13 mouse cellular contexts compared by ENCODE assay signal in the genomic region with DNA sequence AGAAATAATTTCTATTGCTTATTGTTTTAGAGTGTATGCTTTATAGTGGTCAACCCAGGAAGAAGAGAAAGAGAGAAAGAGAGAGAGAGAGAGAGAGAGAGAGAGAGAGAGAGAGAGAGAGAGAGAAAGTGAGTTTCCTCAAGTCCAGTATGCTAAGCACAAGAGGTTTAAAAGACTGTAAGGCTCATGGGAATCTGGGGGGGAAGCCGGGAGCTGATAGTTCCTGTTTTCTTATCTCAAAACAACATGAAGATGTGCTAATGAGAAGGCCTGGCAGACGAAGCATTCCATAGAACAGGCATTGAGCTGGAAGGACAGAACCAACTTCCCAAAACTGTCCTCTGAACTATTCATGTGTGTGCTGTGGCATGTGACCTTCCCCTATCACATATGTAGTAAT.
"Had no signal": no experiment of that assay in that cellular context is flagged by ENCODE, and none has a peak within 500 bp of the region (broad histone marks: within the 10 kb centered on the region; RNA-seq: fewer than 3 reads in every experiment).

No protein-coding gene starts in this region.

- H3K4me2 ChIP-seq: lung, embryonic 14.5 days; midbrain, embryonic 12.5 days; neural tube, embryonic 12.5 days; stomach, embryonic 15.5 days had no signal

- DNase-seq: lung, adult 18-20 months; lung, embryonic 14.5 days; lung, postnatal 10 days; midbrain, embryonic 14.5 days; thymus, adult 2 months; thymus, postnatal 25 days; thymus, postnatal 4 days had no signal

- H3K36me3 ChIP-seq: midbrain, embryonic 10.5 days; midbrain, embryonic 12.5 days; neural tube, embryonic 12.5 days; stomach, embryonic 15.5 days had no signal

- H3K27ac ChIP-seq: macrophage; midbrain, embryonic 10.5 days; midbrain, embryonic 12.5 days; neural tube, embryonic 12.5 days; stomach, embryonic 15.5 days; stomach, postnatal 0 days had no signal

- H3K27me3 ChIP-seq: midbrain, embryonic 12.5 days; neural tube, embryonic 12.5 days; stomach, embryonic 15.5 days had no signal

- H3K9me3 ChIP-seq: midbrain, embryonic 10.5 days; midbrain, embryonic 12.5 days; neural tube, embryonic 12.5 days; stomach, embryonic 15.5 days had no signal

- H3K4me1 ChIP-seq: midbrain, embryonic 10.5 days; midbrain, embryonic 12.5 days; neural tube, embryonic 12.5 days; stomach, embryonic 15.5 days had no signal

- H3K4me3 ChIP-seq: midbrain, embryonic 10.5 days; midbrain, embryonic 12.5 days; neural tube, embryonic 12.5 days; stomach, embryonic 15.5 days had no signal

- H3K9ac ChIP-seq: lung, embryonic 14.5 days; midbrain, embryonic 12.5 days; neural tube, embryonic 12.5 days; stomach, embryonic 15.5 days had no signal
